Mouse (Mus musculus) hindbrain, embryonic 11.5 days (tissue): ENCODE data around the gene Rpl23. TPM values are rescaled to one million over a fixed set of nuclear protein-coding genes. Genes with fewer than 3 reads are reported as not detected.
"Not testable (repeated sequence)": the region's sequence is repeated elsewhere in the genome, so short reads cannot be mapped to it uniquely, and the experiment has no call there.

Experiments used
- ATAC-seq: fragments of 200-750 bp; cut with Nextera tagmentation; 2 replicates; pipeline ENCODE4 v1.8.0; 2017; ENCODE audit warnings: mild to moderate bottlenecking, moderate TSS enrichment, moderate library complexity; ENCODE audit not compliant: low FRiP score
- DNase-seq: peaks from one replicate; pipeline ENCODE4 v3.0.0-alpha.2; 2015; ENCODE audit warnings: low spot score
- H3K27ac ChIP-seq: fragments of 300-500 bp; sonication (generic); 2 replicates; pipeline ENCODE4 v1.5.1; 2014; ENCODE audit warnings: mild to moderate bottlenecking, low read depth, low read length
- H3K27me3 ChIP-seq: fragments of 300-500 bp; sonication (generic); 2 replicates; pipeline ENCODE4 v1.6.1; 2014; ENCODE audit warnings: mild to moderate bottlenecking, low read length, moderate library complexity, mixed read lengths; ENCODE audit not compliant: control insufficient read depth, insufficient read depth
- H3K36me3 ChIP-seq: fragments of 300-500 bp; sonication (generic); 2 replicates; pipeline ENCODE4 v1.6.1; 2014; ENCODE audit warnings: mild to moderate bottlenecking, low read length, moderate library complexity, mixed read lengths; ENCODE audit not compliant: control insufficient read depth, insufficient read depth
- H3K4me1 ChIP-seq: fragments of 300-500 bp; sonication (generic); replicated peaks from 2 replicates; pipeline ENCODE4 v1.6.1; 2014; ENCODE audit warnings: low read length, mixed read lengths; ENCODE audit not compliant: control insufficient read depth, insufficient read depth
- H3K4me2 ChIP-seq: fragments of 300-500 bp; sonication (generic); replicated peaks from 2 replicates; pipeline ENCODE4 v1.6.1; 2014; ENCODE audit warnings: mild to moderate bottlenecking, low read depth, low read length
- H3K4me3 ChIP-seq: fragments of 300-500 bp; sonication (generic); 2 replicates; pipeline ENCODE4 v1.5.1; 2014; ENCODE audit warnings: low read depth, low read length
- H3K9ac ChIP-seq: fragments of 300-500 bp; sonication (generic); 2 replicates; pipeline ENCODE4 v1.6.1; 2014; ENCODE audit warnings: low read depth, low read length
- H3K9me3 ChIP-seq: fragments of 300-500 bp; sonication (generic); 2 replicates; pipeline ENCODE4 v1.6.1; 2016; ENCODE audit warnings: low read length; ENCODE audit not compliant: control insufficient read depth
- WGBS: fragments of 180-500 bp; shearing (Covaris S2); extraction: QIAGEN DNeasy Blood & Tissue Kit; methylation state at CpG from one replicate; pipeline ENCODE4 v1.1.7; 2014; 5-methylcytosine and 5-hydroxymethylcytosine counted together
- polyA plus RNA-seq: library from polyadenylated mRNA; unstranded; fragments of >200 nt; fragmentation: Nextera tagmentation; extraction: Ambion mirVana; gene quantifications from 2 replicates; pipeline ENCODE4 v1.2.1, GENCODE M21; 2014

The Rpl23 gene
- polyA plus RNA-seq, 1 experiment from 2014 or later, result 458 TPM

DNA sequence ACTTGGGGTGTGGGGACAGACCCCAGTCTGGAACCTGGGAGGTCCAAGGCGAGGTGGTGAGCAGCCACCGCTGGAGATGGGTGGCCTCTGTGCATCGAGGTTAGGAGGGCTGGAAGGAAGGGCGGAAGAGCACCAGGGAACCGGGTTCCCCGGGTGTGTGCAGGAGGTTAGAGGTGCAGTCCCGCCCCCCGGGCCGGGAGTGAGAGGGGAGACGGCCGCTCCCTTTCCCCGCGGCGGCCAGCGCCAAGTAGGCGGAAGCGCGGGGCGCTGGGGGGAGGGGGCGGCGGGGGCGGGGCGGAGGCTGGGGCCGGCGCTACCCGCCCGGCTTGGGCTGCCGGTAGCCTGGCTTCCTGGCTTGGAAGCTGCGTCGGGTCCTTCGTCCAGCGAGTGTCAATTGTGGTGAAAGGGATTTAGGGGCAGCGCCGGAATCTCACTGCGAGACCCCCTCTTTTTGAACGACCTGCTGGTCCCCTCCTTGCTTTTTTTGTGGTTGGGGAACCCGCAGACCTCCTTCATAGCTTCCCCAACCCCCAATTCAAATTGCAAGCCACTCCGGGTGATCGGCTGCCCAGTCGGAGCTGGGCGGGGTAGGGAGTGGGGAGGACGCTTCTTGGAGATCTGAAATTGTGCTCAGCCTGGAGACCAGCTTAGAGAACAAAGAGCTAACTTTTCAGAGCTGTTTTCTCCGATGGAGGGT, 17.9 kb upstream of the Rpl23 start:
- ATAC-seq, result peak; percentile 74
- H3K27me3 ChIP-seq, result no peaks in the 10 kb centered on the region
- peak overlapping the region; percentile 92 for H3K4me3 ChIP-seq
- H3K9me3 ChIP-seq, result no peaks in the 10 kb centered on the region
- H3K27ac ChIP-seq, result peak overlapping the region; percentile 89
- peak overlapping the region; percentile 89 for H3K4me2 ChIP-seq
- H3K9ac ChIP-seq, result peak overlapping the region; percentile 91
- no peaks in the 10 kb centered on the region for H3K36me3 ChIP-seq
- peaks cover 12% of the 10 kb centered on the region; the same call in 1 of the 2 replicates for H3K4me1 ChIP-seq
- DNase-seq, result peak; percentile 77
- under 1% methylated on average over 25 of the region's 43 CpGs for WGBS

- H3K4me3 ChIP-seq, result peak overlapping the region; percentile 92
- WGBS, result under 1% methylated on average over 61 of the region's 71 CpGs
- H3K9ac ChIP-seq, result peak overlapping the region; percentile 91
- H3K4me1 ChIP-seq, result peaks cover 6% of the 10 kb centered on the region; the same call in 1 of the 2 replicates
- H3K36me3 ChIP-seq, result no peaks in the 10 kb centered on the region
- ATAC-seq (peak; percentile 76), DNase-seq (peak; percentile 86)
- H3K27me3 ChIP-seq, result no peaks in the 10 kb centered on the region
- peak overlapping the region; percentile 89 for H3K4me2 ChIP-seq
- H3K27ac ChIP-seq, result peak overlapping the region; percentile 89
- H3K9me3 ChIP-seq, result no peaks in the 10 kb centered on the region
Observed at GRCm38 (mm10) chr11:97799146-97799993, 17.1 kb upstream of the Rpl23 start.

- Histone ChIP-seq H3K36me3 (no peaks in the 10 kb centered on the region), H3K9ac (peak within 1 kb of the TSS; percentile 91), H3K4me2 (peak within 1 kb of the TSS; percentile 89), H3K4me1 (peaks cover 6% of the 10 kb centered on the region; the same call in 1 of the 2 replicates), H3K27ac (peak within 1 kb of the TSS; percentile 89), H3K27me3 (no peaks in the 10 kb centered on the region), H3K4me3 (peak within 1 kb of the TSS; percentile 92), H3K9me3 (no peaks in the 10 kb centered on the region)
- ATAC-seq (peak; percentile 45; the same call in 1 of the 2 replicates), DNase-seq (peak; percentile 93)
- 2% methylated on average over 11 of the region's 11 CpGs for WGBS
Observed at GRCm38 (mm10) chr11:97798782-97799145, 16.5 kb upstream of the Rpl23 start, which contains the start of gene Lasp1. Gene Lasp1 (plus strand): TSS chr11:97799000.

DNA sequence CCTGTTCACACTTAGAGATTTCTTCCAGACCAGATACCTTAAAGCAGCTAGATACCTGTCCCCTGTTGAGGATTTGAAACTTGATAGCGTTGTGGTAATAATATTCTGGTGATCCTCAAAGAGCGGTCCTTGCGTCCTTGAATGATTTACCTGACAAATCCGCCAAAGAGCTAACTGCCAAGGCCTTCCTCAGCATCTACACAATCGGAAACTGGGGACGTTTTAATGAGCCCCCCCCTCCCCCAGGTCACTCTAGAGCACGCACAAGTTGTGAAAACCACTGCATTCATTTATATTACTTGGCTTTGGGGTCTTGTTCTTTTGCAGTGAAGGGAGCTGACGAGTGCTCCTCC, 15.8 kb upstream of the Rpl23 start:
- DNase-seq, result no peak
- no peak for ATAC-seq
- WGBS, result 35% methylated on average over 8 of the region's 8 CpGs

GRCm38 (mm10) chr11:97797369-97798082, 15.3 kb upstream of the Rpl23 start:
- no peak for ATAC-seq
- WGBS, result 63% methylated on average over 15 of the region's 15 CpGs
- Histone ChIP-seq H3K27ac (no peak overlapping the region), H3K27me3 (no peaks in the 10 kb centered on the region), H3K9ac (no peak overlapping the region), H3K4me1 (peaks cover 6% of the 10 kb centered on the region; the same call in 1 of the 2 replicates), H3K4me3 (no peak overlapping the region), H3K36me3 (no peaks in the 10 kb centered on the region), H3K9me3 (no peaks in the 10 kb centered on the region), H3K4me2 (no peak overlapping the region)
- peak; percentile 21 for DNase-seq

More for the DNA sequence above, 15.8 kb upstream of the Rpl23 start:
- Histone ChIP-seq H3K4me1 (peaks cover 6% of the 10 kb centered on the region; the same call in 1 of the 2 replicates), H3K36me3 (no peaks in the 10 kb centered on the region), H3K9me3 (no peaks in the 10 kb centered on the region), H3K9ac (no peak overlapping the region), H3K27me3 (no peaks in the 10 kb centered on the region), H3K4me2 (peak overlapping the region; percentile 5; the same call in 1 of the 2 replicates), H3K4me3 (no peak overlapping the region), H3K27ac (no peak overlapping the region)

DNA sequence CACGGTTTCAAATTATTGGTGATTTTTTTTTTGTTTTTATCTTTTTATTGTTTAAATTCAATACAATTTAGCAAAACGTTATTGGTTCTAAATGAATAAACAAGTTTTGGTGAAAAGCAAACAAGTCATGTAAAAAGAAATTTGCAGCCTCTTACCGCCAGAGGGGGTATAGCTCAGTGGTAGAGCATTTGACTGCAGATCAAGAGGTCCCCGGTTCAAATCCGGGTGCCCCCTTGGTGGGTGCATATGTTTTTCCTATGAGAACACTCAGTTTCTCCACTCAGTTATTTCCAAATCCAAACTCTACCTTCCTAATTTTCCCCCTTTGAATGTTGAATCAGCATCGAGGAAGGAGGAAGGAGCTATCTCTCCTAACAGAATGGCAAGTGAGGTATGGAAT, 14.7 kb upstream of the Rpl23 start:
- DNase-seq (peak; percentile 73), ATAC-seq (no peak)
- Histone ChIP-seq H3K4me1 (peaks cover 5% of the 10 kb centered on the region; the same call in 1 of the 2 replicates), H3K9me3 (no peaks in the 10 kb centered on the region), H3K9ac (no peak overlapping the region), H3K4me3 (no peak overlapping the region), H3K36me3 (no peaks in the 10 kb centered on the region), H3K4me2 (no peak overlapping the region), H3K27me3 (no peaks in the 10 kb centered on the region), H3K27ac (no peak overlapping the region)
- WGBS, result 5% methylated on average over 6 of the region's 6 CpGs

DNA sequence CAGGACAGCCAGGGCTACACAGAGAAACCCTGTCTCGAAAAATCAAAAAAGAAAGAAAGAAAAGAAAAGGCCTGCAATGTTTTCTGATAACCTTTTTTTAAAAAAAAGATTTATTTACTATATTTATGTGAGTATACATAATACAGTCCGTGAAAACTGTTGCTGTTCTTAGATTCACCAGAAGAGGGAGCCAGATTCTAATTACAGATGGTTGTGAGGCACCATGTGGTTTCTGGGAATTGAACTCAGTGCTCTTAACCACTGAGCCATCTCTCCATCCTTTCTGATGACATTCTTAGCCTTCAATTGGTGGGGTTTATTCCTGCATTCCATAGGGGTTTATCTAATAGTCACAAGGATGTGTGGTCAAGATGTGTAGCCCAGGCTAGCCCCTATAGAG, 10.9 kb upstream of the Rpl23 start:
- Histone ChIP-seq H3K27ac (no peak overlapping the region), H3K27me3 (no peaks in the 10 kb centered on the region), H3K4me1 (no peaks in the 10 kb centered on the region; the same call in 1 of the 2 replicates), H3K36me3 (no peaks in the 10 kb centered on the region), H3K9me3 (no peaks in the 10 kb centered on the region), H3K4me2 (no peak overlapping the region), H3K4me3 (no peak overlapping the region), H3K9ac (no peak overlapping the region)
- WGBS, result 6% methylated on average over 2 of the region's 2 CpGs
- ATAC-seq (no peak), DNase-seq (peak; percentile 74)

DNA sequence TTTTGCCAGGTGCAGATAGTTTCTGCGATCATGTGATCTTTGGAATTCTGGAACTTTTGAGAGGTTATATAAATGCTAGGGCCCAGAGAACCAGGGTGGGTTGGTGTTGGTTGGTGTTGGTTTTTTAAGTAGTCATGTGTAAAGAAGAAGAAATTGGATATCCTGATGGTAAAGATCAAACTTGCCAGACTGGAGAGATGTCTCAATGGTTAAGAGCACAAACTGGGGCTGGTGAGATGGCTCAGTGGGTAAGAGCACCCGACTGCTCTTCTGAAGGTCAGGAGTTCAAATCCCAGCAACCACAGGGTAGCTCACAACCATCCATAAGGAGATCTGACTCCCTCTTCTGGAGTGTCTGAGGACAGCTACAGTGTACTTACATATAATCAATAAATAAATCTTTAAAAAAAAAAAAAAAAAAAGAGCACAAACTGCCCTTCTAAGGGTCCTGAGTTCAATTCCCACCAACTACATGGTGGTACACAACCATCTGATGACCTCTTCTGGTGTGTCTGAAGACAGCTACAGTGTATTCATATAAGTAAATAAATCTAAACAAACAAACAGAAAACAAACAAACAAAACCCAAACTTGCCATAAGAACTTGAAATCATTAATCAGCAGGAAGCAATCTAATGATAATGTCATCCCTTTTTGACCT, 8.7 kb upstream of the Rpl23 start:
- not testable (repeated sequence) for H3K9me3 ChIP-seq, ATAC-seq, H3K4me2 ChIP-seq, H3K36me3 ChIP-seq, H3K4me1 ChIP-seq, DNase-seq, H3K4me3 ChIP-seq, H3K9ac ChIP-seq, H3K27me3 ChIP-seq, H3K27ac ChIP-seq
- WGBS, result 85% methylated on average over 2 of the region's 2 CpGs
